Mouse (Mus musculus): Measurements from ENCODE around the gene Ugt1a6b. TPM values are rescaled to one million over a fixed set of nuclear protein-coding genes. Genes with fewer than 3 reads are reported as not detected.
"Not testable (repeated sequence)": the region's sequence is repeated elsewhere in the genome, so short reads cannot be mapped to it uniquely, and the experiment has no call there.

The Ugt1a6b gene
- polyA plus RNA-seq, 1 experiment from 2014 or later, result 2.0 TPM

DNA sequence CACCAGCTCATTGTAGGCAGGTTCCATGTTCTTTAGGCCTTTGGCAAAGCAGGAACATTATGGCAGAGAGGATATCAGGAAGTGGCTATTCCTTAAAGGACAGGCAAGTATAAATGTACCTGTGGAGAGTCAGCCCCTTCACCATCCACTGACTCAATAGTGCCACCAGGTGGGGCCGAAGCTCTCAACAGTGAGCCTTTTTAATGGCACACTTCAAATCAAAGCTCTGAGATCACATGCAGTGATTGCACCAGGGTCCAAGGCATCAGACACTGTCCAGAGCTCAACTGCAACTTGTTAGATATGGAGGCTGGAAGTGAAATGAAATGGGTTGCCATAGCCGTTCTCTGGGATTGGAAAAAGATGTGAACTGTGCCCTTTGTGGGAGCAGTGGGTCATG lies 42.2 kb downstream of the Ugt1a6b start:
- H3K4me3 ChIP-seq (ENCODE audit: low read depth, low read length); H3K9ac ChIP-seq (replicated peaks; ENCODE audit: low read depth, low read length); H3K4me1 ChIP-seq (ENCODE audit: control insufficient read depth, insufficient read depth, low read length); H3K4me2 ChIP-seq (replicated peaks; ENCODE audit: low read depth, low read length); H3K27me3 ChIP-seq (ENCODE audit: control insufficient read depth, insufficient read depth, low read length); H3K27ac ChIP-seq (ENCODE audit: low read length); H3K36me3 ChIP-seq (ENCODE audit: control insufficient read depth, insufficient read depth, low read length); ATAC-seq (ENCODE audit: insufficient number of reproducible peaks, insufficient read depth, low FRiP score, low read depth); H3K9me3 ChIP-seq (ENCODE audit: control insufficient read depth, low read depth, low read length): not testable (repeated sequence)
- WGBS, result 66% methylated on average over 2 of the region's 2 CpGs

DNA sequence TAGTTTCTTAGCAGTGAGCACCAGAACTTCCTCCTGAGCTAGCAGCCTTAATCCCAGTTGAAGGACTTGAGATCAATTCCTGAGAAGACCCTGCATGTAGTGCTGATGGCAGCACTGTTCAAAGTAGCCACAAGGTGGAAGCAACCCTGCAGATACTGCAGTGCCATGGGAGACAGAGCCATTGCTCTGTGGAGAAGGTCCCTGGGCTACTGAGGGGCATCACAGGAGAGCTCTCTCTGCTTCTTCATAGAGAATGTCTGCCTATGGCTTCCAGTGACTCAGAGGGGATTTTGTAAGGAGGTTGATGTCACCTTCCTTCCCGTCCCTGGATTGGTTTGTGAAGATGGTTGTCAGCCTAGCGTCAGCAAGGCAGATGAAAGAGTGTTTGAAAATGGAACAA lies 47.1 kb downstream of the Ugt1a6b start:
- not testable (repeated sequence) for H3K9me3 ChIP-seq (ENCODE audit: control insufficient read depth, low read depth, low read length); H3K4me2 ChIP-seq (replicated peaks; ENCODE audit: low read depth, low read length); H3K27ac ChIP-seq (ENCODE audit: low read length); H3K9ac ChIP-seq (replicated peaks; ENCODE audit: low read depth, low read length); ATAC-seq (ENCODE audit: insufficient number of reproducible peaks, insufficient read depth, low FRiP score, low read depth); H3K4me1 ChIP-seq (ENCODE audit: control insufficient read depth, insufficient read depth, low read length); H3K4me3 ChIP-seq (ENCODE audit: low read depth, low read length); H3K27me3 ChIP-seq (ENCODE audit: control insufficient read depth, insufficient read depth, low read length); H3K36me3 ChIP-seq (ENCODE audit: control insufficient read depth, insufficient read depth, low read length)
- WGBS, result 59% methylated on average over 2 of the region's 2 CpGs

DNA sequence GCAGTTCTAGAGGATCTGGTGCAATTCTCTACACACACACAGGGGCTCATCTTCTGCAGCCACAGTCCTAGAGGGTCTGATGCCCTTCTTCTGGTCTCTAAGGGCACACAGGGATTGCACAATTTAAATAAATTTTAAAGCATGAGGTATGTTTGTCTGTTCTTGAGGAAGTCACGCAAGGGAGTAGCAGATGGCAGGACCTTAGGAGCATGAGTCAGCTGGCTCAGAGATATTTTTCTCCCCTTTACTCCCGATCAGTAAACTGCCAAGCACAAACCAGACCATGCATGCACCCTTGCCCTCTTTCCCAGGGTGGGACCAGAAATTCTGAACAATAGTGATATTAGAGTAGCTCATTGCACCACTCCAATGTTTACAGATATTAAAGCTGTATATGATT lies 55.4 kb downstream of the Ugt1a6b start:
- Histone ChIP-seq H3K4me2 (replicated peaks; ENCODE audit: low read depth, low read length) (no peak overlapping the region), H3K9me3 (ENCODE audit: control insufficient read depth, low read depth, low read length) (no peaks in the 10 kb centered on the region), H3K27me3 (ENCODE audit: control insufficient read depth, insufficient read depth, low read length) (no peaks in the 10 kb centered on the region), H3K4me3 (ENCODE audit: low read depth, low read length) (no peak overlapping the region), H3K27ac (ENCODE audit: low read length) (no peak overlapping the region), H3K9ac (replicated peaks; ENCODE audit: low read depth, low read length) (no peak overlapping the region), H3K36me3 (ENCODE audit: control insufficient read depth, insufficient read depth, low read length) (no peaks in the 10 kb centered on the region), H3K4me1 (ENCODE audit: control insufficient read depth, insufficient read depth, low read length) (no peaks in the 10 kb centered on the region)
- ATAC-seq (ENCODE audit: insufficient number of reproducible peaks, insufficient read depth, low FRiP score, low read depth), result no peak
- 60% methylated on average over 2 of the region's 2 CpGs for WGBS

DNA sequence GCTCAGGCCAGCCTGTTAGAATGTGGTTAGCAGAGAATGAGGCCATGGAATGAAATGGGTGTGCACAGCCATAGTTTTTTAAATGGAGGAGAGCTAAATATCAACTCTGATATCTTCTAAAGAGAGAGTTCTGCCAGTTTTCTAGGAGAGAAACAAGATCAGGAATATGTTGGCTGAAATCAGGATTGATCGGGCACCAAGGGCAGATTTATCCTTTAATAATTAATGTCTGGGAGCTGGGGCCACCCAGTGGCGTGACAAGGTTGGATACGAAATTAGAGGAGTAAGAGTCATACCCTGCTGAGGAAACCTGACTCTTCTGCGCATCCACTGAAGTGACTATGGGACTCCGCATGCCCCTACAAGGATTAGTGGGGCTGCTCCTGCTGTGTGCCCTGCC lies 62.7 kb downstream of the Ugt1a6b start, which contains the start of gene Ugt1a5:
Gene Ugt1a5, plus strand, starts transcription at position 302 of the 400 bp plus-strand sequence.
- Histone ChIP-seq H3K9me3 (ENCODE audit: control insufficient read depth, low read depth, low read length) (no peaks in the 10 kb centered on the region), H3K27ac (ENCODE audit: low read length) (no peak within 1 kb of the TSS), H3K36me3 (ENCODE audit: control insufficient read depth, insufficient read depth, low read length) (no peaks in the 10 kb centered on the region), H3K4me3 (ENCODE audit: low read depth, low read length) (no peak within 1 kb of the TSS), H3K4me2 (replicated peaks; ENCODE audit: low read depth, low read length) (no peak within 1 kb of the TSS), H3K27me3 (ENCODE audit: control insufficient read depth, insufficient read depth, low read length) (no peaks in the 10 kb centered on the region), H3K9ac (replicated peaks; ENCODE audit: low read depth, low read length) (no peak within 1 kb of the TSS), H3K4me1 (ENCODE audit: control insufficient read depth, insufficient read depth, low read length) (no peaks in the 10 kb centered on the region)
- no peak for ATAC-seq (ENCODE audit: insufficient number of reproducible peaks, insufficient read depth, low FRiP score, low read depth)
- 76% methylated on average over 5 of the region's 5 CpGs for WGBS

DNA sequence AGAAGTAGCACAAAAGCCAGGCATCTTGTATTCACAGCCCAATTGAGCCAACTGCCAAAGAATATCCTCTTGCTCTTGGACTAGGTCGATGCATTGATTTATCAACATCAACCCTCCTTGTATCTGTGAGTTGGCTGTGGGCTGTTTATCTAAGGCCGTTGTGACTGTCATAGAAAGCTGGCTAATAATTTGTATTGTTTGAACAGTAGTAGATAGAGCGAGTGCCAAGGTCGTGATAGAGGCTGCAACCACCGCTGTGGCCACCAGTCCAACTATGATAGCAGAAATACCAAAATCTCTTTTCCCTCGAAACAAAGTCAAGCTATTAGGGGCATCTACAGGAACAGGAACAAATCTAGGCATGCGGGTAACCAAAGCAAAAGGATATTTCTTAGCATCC lies 69.1 kb downstream of the Ugt1a6b start:
- not testable (repeated sequence) for H3K9me3 ChIP-seq (ENCODE audit: control insufficient read depth, low read depth, low read length); H3K4me1 ChIP-seq (ENCODE audit: control insufficient read depth, insufficient read depth, low read length); H3K4me2 ChIP-seq (replicated peaks; ENCODE audit: low read depth, low read length); H3K4me3 ChIP-seq (ENCODE audit: low read depth, low read length); ATAC-seq (ENCODE audit: insufficient number of reproducible peaks, insufficient read depth, low FRiP score, low read depth); H3K36me3 ChIP-seq (ENCODE audit: control insufficient read depth, insufficient read depth, low read length); H3K9ac ChIP-seq (replicated peaks; ENCODE audit: low read depth, low read length); H3K27me3 ChIP-seq (ENCODE audit: control insufficient read depth, insufficient read depth, low read length); H3K27ac ChIP-seq (ENCODE audit: low read length)
- 83% methylated on average over 5 of the region's 7 CpGs for WGBS

DNA sequence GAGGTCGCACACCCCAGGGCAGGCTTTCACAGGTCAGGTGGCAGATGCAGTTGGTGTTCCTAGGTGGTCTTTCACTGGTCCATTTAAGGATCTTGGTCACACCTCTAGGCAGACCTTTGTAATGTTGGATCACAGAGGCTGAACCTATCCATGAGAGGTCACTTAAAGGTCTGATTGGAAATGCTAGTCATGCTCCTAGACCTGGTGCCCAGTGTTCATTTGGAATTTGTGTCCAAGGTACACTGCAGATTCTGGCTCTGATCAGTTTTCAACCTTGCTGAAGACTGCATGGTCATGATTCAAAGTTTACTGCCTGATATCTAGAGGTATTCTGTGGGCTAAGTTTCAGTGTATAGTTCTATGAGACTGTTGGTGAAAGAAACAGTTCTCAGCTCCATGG lies 76.6 kb downstream of the Ugt1a6b start:
- no peak overlapping the region for H3K27ac ChIP-seq (ENCODE audit: low read length)
- 93% methylated on average over 1 of the region's 1 CpGs for WGBS

DNA sequence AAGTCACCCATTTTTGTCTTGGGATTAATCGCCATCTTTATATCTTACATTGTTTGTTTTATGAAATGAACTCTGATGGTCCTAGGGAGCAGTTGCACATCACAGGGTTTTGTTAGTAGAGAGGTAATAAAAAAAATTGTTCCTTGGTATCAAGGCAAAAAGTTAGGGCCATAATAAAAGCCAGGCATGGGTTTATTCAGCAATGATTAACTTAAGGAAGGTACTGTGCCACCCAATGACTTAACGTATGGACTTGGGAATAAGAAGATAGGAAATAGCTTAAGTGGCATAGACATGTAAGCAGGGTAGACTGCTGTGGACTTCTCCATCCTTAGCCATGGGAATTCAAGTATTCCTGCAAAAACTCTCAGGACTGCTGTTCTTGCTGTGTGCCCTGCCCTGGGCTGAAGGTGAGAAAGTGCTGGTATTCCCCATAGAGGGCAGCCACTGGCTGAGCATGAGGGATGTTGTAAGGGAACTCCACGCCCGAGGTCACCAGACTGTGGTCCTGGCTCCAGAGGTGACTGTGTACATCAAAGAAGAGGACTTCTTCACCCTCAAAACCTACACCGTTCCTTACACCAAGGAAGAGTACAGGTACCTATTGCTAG lies 83.4 kb downstream of the Ugt1a6b start:
- ATAC-seq (ENCODE audit: insufficient number of reproducible peaks, insufficient read depth, low FRiP score, low read depth), result no peak
- H3K4me1 ChIP-seq (ENCODE audit: control insufficient read depth, insufficient read depth, low read length), result no peaks in the 10 kb centered on the region
- H3K4me3 ChIP-seq (ENCODE audit: low read depth, low read length), result no peak overlapping the region
- H3K9me3 ChIP-seq (ENCODE audit: control insufficient read depth, low read depth, low read length), result no peaks in the 10 kb centered on the region
- H3K27me3 ChIP-seq (ENCODE audit: control insufficient read depth, insufficient read depth, low read length), result no peaks in the 10 kb centered on the region
- H3K36me3 ChIP-seq (ENCODE audit: control insufficient read depth, insufficient read depth, low read length), result no peaks in the 10 kb centered on the region
- H3K9ac ChIP-seq (replicated peaks; ENCODE audit: low read depth, low read length), result no peak overlapping the region
- WGBS, result 81% methylated on average over 5 of the region's 5 CpGs
- H3K27ac ChIP-seq (ENCODE audit: low read length), result no peak overlapping the region
- H3K4me2 ChIP-seq (replicated peaks; ENCODE audit: low read depth, low read length), result no peak overlapping the region

More for the DNA sequence above, 76.6 kb downstream of the Ugt1a6b start:
- Histone ChIP-seq H3K27me3 (ENCODE audit: control insufficient read depth, insufficient read depth, low read length) (no peaks in the 10 kb centered on the region), H3K4me3 (ENCODE audit: low read depth, low read length) (no peak overlapping the region), H3K4me2 (replicated peaks; ENCODE audit: low read depth, low read length) (no peak overlapping the region), H3K9me3 (ENCODE audit: control insufficient read depth, low read depth, low read length) (peaks cover 17% of the 10 kb centered on the region), H3K36me3 (ENCODE audit: control insufficient read depth, insufficient read depth, low read length) (no peaks in the 10 kb centered on the region), H3K4me1 (ENCODE audit: control insufficient read depth, insufficient read depth, low read length) (no peaks in the 10 kb centered on the region), H3K9ac (replicated peaks; ENCODE audit: low read depth, low read length) (no peak overlapping the region)
- ATAC-seq (ENCODE audit: insufficient number of reproducible peaks, insufficient read depth, low FRiP score, low read depth), result no peak

DNA sequence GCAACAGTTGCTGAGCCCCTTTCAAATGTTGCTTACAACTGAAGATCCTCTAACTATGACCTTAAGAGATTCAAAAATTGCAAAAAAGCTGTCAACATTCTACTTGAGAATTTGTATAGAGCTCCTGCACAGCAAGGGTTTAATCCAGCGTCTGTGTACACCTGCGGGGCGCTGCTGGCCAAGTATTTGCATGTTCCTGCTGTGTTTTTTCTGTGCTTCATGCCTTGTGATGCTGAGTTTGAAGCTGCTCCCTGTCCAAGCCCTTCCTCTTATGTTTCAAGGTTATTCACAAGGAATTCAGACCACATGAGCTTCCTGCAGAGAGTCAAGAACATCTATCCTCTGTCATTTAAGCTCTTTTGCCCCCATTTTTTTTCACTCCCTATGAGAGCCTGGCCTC lies 89.1 kb downstream of the Ugt1a6b start:
- Histone ChIP-seq H3K9ac (replicated peaks; ENCODE audit: low read depth, low read length) (no peak overlapping the region), H3K4me3 (ENCODE audit: low read depth, low read length) (no peak overlapping the region), H3K36me3 (ENCODE audit: control insufficient read depth, insufficient read depth, low read length) (no peaks in the 10 kb centered on the region), H3K4me2 (replicated peaks; ENCODE audit: low read depth, low read length) (no peak overlapping the region), H3K9me3 (ENCODE audit: control insufficient read depth, low read depth, low read length) (no peaks in the 10 kb centered on the region), H3K27me3 (ENCODE audit: control insufficient read depth, insufficient read depth, low read length) (no peaks in the 10 kb centered on the region), H3K27ac (ENCODE audit: low read length) (no peak overlapping the region), H3K4me1 (ENCODE audit: control insufficient read depth, insufficient read depth, low read length) (no peaks in the 10 kb centered on the region)
- ATAC-seq (ENCODE audit: insufficient number of reproducible peaks, insufficient read depth, low FRiP score, low read depth), result no peak
- WGBS, result 67% methylated on average over 3 of the region's 3 CpGs

DNA sequence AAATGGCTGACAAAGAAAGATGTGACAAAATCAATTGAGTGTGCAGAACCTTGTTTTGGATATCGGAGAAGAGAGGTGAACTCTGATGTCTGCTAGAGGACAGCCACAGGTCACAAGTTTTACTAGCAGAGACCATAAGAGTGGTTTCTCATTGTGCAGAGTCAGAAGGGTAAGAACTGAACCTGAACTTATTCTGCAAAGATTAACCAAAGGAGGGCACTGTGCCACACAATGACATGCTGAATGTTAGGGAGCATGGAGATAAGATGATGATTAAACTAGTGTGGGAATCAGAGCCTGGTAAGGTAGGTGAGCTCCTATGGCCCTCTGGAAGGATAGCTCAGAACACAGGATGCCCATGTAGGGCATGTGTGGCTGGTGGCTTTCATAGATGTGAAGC lies 92.6 kb downstream of the Ugt1a6b start:
- Histone ChIP-seq H3K27ac (ENCODE audit: low read length) (no peak overlapping the region), H3K4me1 (ENCODE audit: control insufficient read depth, insufficient read depth, low read length) (no peaks in the 10 kb centered on the region), H3K27me3 (ENCODE audit: control insufficient read depth, insufficient read depth, low read length) (no peaks in the 10 kb centered on the region), H3K4me2 (replicated peaks; ENCODE audit: low read depth, low read length) (no peak overlapping the region), H3K36me3 (ENCODE audit: control insufficient read depth, insufficient read depth, low read length) (no peaks in the 10 kb centered on the region), H3K9ac (replicated peaks; ENCODE audit: low read depth, low read length) (no peak overlapping the region), H3K4me3 (ENCODE audit: low read depth, low read length) (no peak overlapping the region), H3K9me3 (ENCODE audit: control insufficient read depth, low read depth, low read length) (no peaks in the 10 kb centered on the region)
- WGBS, result 82% methylated on average over 1 of the region's 1 CpGs
- no peak for ATAC-seq (ENCODE audit: insufficient number of reproducible peaks, insufficient read depth, low FRiP score, low read depth)
